Mouse (Mus musculus): ENCODE results near the gene Bdh1.

GRCm38 (mm10) chr16:31454013-31454412 is 31.9 kb downstream of the Bdh1 start:
- no peak for TF ChIP-seq CTCF (IDR thresholded peaks at IDR 0.05; ENCODE audit: control insufficient read depth, insufficient read depth, insufficient read length)
- no peak for TF ChIP-seq MYOG (IDR thresholded peaks at IDR 0.05; ENCODE audit: control insufficient read depth, extremely low read depth, insufficient read length)
- TF ChIP-seq MAX (IDR thresholded peaks at IDR 0.05) = no peak
- TF ChIP-seq MYOD1 (IDR thresholded peaks at IDR 0.05; ENCODE audit: control insufficient read depth, insufficient read length, low read depth) = no peak

Measured in C2C12 (cell line).